Mouse (Mus musculus) ES-E14 (cell line): ENCODE results near the gene Tnpo2.

Experiments
- CHD2 ChIP-seq: IDR thresholded peaks from 2 replicates; pipeline ENCODE4 v1.6.1; 2014; ENCODE audit warnings: mild to moderate bottlenecking, low read depth, low read length, inconsistent platforms
- HCFC1 ChIP-seq: IDR thresholded peaks from 2 replicates; pipeline ENCODE4 v1.6.1; 2012; ENCODE audit warnings: low read length, inconsistent platforms, borderline replicate concordance; ENCODE audit not compliant: insufficient read depth
- MAFK ChIP-seq: IDR thresholded peaks from 2 replicates; pipeline ENCODE4 v1.6.1; 2014; ENCODE audit warnings: mild to moderate bottlenecking, low read depth, low read length, inconsistent platforms; ENCODE audit not compliant: insufficient read depth
- ZC3H11A ChIP-seq: IDR thresholded peaks from 2 replicates; pipeline ENCODE4 v1.6.1; 2012; ENCODE audit warnings: low read depth, mild to moderate bottlenecking, inconsistent platforms, low read length, borderline replicate concordance
- ZNF384 ChIP-seq: IDR thresholded peaks from 2 replicates; pipeline ENCODE4 v1.6.1; 2012; ENCODE audit warnings: low read depth, low read length, inconsistent platforms

DNA sequence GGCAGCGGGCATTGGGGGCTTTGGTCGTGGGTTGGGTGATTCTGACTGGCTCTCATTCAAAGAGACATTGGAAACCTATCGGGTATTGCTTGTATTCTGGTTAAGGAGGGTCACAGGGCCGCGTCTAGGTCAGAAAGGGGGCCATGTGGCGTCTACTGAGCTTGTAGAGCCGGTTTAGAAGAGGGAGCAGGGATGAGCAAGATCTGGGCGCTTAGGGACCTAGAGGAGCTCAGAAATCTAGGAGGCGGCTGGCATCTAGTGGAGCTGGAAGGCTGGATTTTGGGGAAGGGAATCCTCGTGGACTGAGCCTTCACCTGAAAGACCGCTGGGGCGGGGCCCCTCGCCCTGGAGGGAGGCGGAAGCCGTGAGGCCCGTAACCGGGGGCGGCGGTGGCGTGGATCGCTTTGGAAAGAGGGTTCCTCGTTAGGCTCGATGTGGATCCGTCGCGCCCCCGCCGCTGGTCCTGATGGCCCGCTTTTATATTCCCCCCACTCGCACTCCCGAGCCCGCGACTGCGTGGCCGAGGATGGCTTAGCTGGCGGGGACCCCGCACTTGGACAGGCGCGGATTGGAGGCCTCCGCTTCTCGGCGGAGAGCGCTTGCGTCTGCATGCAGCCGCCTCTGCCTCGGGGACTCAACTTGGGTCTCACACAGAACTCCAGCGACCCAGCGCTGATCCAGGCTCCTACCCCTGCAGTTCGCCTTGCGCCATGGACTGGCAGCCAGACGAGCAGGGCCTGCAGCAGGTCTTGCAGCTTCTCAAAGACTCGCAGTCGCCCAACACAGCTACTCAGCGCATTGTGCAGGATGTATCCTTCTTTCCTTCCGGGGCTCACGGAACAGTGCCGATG is 1.2 kb downstream of the Tnpo2 start:
- TF ChIP-seq HCFC1: no peak
- no peak for TF ChIP-seq ZC3H11A
- no peak for TF ChIP-seq CHD2
- no peak for TF ChIP-seq MAFK
- TF ChIP-seq ZNF384: no peak
